Mouse (Mus musculus) liver, adult 2 months (tissue): Measurements from ENCODE around the gene Rars. TPM values are rescaled to one million over a fixed set of nuclear protein-coding genes. Genes with fewer than 3 reads are reported as not detected.
"Not testable (repeated sequence)": the region's sequence is repeated elsewhere in the genome, so short reads cannot be mapped to it uniquely, and the experiment has no call there.

Source experiments
- DNase-seq: peaks from one replicate; pipeline ENCODE4 v3.0.0-alpha.2; 2011; ENCODE audit warnings: low read depth, low spot score; ENCODE audit errors: extremely low read depth
- H3K27ac ChIP-seq: fragments of 200-500 bp; replicated peaks from 2 replicates; pipeline ENCODE4 v1.5.1; 2012; ENCODE audit warnings: low read depth, mild to moderate bottlenecking, control low read depth, inconsistent platforms, low read length; ENCODE audit not compliant: insufficient read depth
- H3K27me3 ChIP-seq: fragments of 200-500 bp; 2 replicates; pipeline ENCODE4 v1.6.1; 2012; ENCODE audit warnings: mild to moderate bottlenecking, moderate library complexity, low read length, inconsistent platforms; ENCODE audit not compliant: control insufficient read depth, insufficient read depth
- H3K36me3 ChIP-seq: fragments of 200-500 bp; 2 replicates; pipeline ENCODE4 v1.6.1; 2012; ENCODE audit warnings: low read length, inconsistent platforms; ENCODE audit not compliant: control insufficient read depth, insufficient read depth
- H3K4me1 ChIP-seq: fragments of 200-500 bp; 2 replicates; pipeline ENCODE4 v1.6.1; 2011; ENCODE audit warnings: low read length; ENCODE audit not compliant: control insufficient read depth, insufficient read depth
- H3K4me3 ChIP-seq: fragments of 200-500 bp; 2 replicates; pipeline ENCODE4 v1.5.1; 2011; ENCODE audit warnings: low read depth, mild to moderate bottlenecking, control low read depth, low read length, moderate library complexity; ENCODE audit not compliant: insufficient read depth
- H3K79me2 ChIP-seq: fragments of 200-500 bp; 2 replicates; pipeline ENCODE4 v1.6.1; 2012; ENCODE audit warnings: inconsistent platforms, mild to moderate bottlenecking, low read length, moderate library complexity; ENCODE audit not compliant: control insufficient read depth, insufficient read depth
- H3K9ac ChIP-seq: fragments of 200-500 bp; 2 replicates; pipeline ENCODE4 v1.6.1; 2012; ENCODE audit warnings: low read depth, mild to moderate bottlenecking, control low read depth, inconsistent platforms, low read length
- CTCF ChIP-seq: fragments of 200-500 bp; IDR thresholded peaks from 2 replicates; pipeline ENCODE4 v1.5.1; 2011; ENCODE audit warnings: low read depth, low read length, control low read depth
- POLR2A ChIP-seq: fragments of 200-500 bp; IDR thresholded peaks from 2 replicates; pipeline ENCODE4 v1.6.1; 2011; ENCODE audit warnings: low read length, control low read depth; ENCODE audit not compliant: insufficient read depth; ENCODE audit errors: extremely low read depth
- WGBS: fragments of 180-500 bp; shearing (Covaris S2); methylation state at CpG from one replicate; pipeline ENCODE4 v1.1.7; 2018; 5-methylcytosine and 5-hydroxymethylcytosine counted together
- polyA plus RNA-seq: library from polyadenylated mRNA; depleted of rRNA; stranded (reverse); fragments of >200 nt; gene quantifications from 2 replicates; pipeline ENCODE4 v1.2.3, GENCODE M21; 2012
- total RNA-seq: library from RNA; depleted of rRNA; stranded (reverse); fragments of >200 nt; gene quantifications from 2 replicates; pipeline ENCODE4 v1.2.3, GENCODE M21; 2014

Gene Rars
- total and polyA plus RNA-seq, 2 experiments, result 9.7 to 29.4 TPM

GRCm38 (mm10) chr11:35798874-35799273 lies 35.4 kb downstream of the Rars start, which contains the start of gene Fbll1:
TSS of gene Fbll1 (minus strand) at chr11:35798884.
- Histone ChIP-seq H3K9ac (no peak within 1 kb of the TSS), H3K36me3 (no peaks in the 10 kb centered on the region), H3K4me3 (no peak within 1 kb of the TSS), H3K4me1 (no peaks in the 10 kb centered on the region), H3K79me2 (no peaks in the 10 kb centered on the region), H3K27me3 (peaks cover 14% of the 10 kb centered on the region), H3K27ac (no peak within 1 kb of the TSS)
- TF ChIP-seq POLR2A, result no peak
- no peak for TF ChIP-seq CTCF
- DNase-seq, result peak; percentile 18
- 17% methylated on average over 11 of the region's 11 CpGs for WGBS

GRCm38 (mm10) chr11:35798495-35798820 lies 35.8 kb downstream of the Rars start:
- H3K27me3 ChIP-seq, result peaks cover 14% of the 10 kb centered on the region
- DNase-seq, result no peak
- no peak overlapping the region for H3K4me3 ChIP-seq

GRCm38 (mm10) chr11:35797751-35798494 lies 36.4 kb downstream of the Rars start:
- Histone ChIP-seq H3K27me3 (peaks cover 14% of the 10 kb centered on the region), H3K36me3 (no peaks in the 10 kb centered on the region), H3K4me3 (no peak overlapping the region), H3K9ac (no peak overlapping the region), H3K4me1 (no peaks in the 10 kb centered on the region), H3K79me2 (no peaks in the 10 kb centered on the region), H3K27ac (no peak overlapping the region)
- DNase-seq, result no peak
- 7% methylated on average over 79 of the region's 86 CpGs for WGBS
- TF ChIP-seq POLR2A (no peak), CTCF (no peak)

More at GRCm38 (mm10) chr11:35798495-35798820, 35.8 kb downstream of the Rars start:
- Histone ChIP-seq H3K9ac (no peak overlapping the region), H3K36me3 (no peaks in the 10 kb centered on the region), H3K79me2 (no peaks in the 10 kb centered on the region), H3K27ac (no peak overlapping the region), H3K4me1 (no peaks in the 10 kb centered on the region)
- no peak for TF ChIP-seq POLR2A
- TF ChIP-seq CTCF, result no peak
- 6% methylated on average over 23 of the region's 23 CpGs for whole genome bisulfite sequencing

- not testable (repeated sequence) for H3K27me3 ChIP-seq, DNase-seq, H3K27ac ChIP-seq, H3K36me3 ChIP-seq, H3K4me1 ChIP-seq, H3K4me3 ChIP-seq, H3K9ac ChIP-seq, H3K79me2 ChIP-seq
- WGBS, result 75% methylated on average over 5 of the region's 5 CpGs
Observed at GRCm38 (mm10) chr11:35792800-35793199, 41.5 kb downstream of the Rars start.

DNA sequence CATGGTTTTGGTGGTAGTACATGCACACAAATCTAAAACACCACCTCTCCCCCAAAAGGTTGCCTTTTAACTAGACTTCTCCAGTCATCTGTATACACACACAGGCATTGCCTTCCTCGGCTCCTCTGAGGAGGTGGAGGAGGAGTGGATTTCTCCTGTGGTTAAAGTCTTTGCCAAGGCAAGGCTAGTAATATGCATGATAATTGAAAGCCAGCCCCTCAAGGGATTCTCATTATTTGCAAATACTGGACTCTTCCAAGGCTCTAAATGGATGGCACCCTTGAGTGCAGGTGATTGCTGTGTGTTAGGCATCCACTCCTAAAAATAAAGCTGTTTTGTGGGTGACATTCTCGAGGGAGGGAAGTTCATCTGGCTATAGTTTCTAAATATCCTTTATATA lies 45.9 kb downstream of the Rars start:
- Histone ChIP-seq H3K9ac (no peak overlapping the region), H3K4me1 (peaks cover 6% of the 10 kb centered on the region), H3K4me3 (no peak overlapping the region), H3K79me2 (no peaks in the 10 kb centered on the region), H3K27ac (no peak overlapping the region), H3K36me3 (peaks cover 32% of the 10 kb centered on the region), H3K27me3 (no peaks in the 10 kb centered on the region)
- no peak for DNase-seq
- no peak for TF ChIP-seq CTCF
- TF ChIP-seq POLR2A, result no peak
- 94% methylated on average over 2 of the region's 2 CpGs for WGBS

DNA sequence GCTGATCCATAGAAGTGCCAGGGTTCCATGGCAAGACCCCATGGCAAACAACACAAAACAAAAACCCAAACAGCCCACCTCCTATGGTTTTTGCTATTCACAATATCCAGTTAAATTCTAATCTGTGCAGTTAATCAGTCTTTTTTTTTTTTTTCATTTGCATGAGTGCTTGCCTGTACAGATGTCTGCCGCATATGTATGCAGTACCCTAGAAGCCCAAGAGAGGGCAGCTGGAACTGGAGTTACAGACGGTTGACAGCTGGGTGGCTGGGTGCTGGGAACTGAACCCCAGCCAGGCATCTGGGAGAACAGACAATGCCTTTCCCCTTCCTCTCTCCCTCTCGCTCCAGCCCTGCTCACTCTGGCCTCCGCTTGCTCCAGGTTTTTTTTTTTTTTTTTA lies 49.8 kb downstream of the Rars start:
- Histone ChIP-seq H3K36me3 (peaks cover 45% of the 10 kb centered on the region), H3K9ac (no peak overlapping the region; the same call in 1 of the 2 replicates), H3K27ac (peak overlapping the region; percentile 52; the same call in 1 of the 2 replicates), H3K79me2 (peaks cover 3% of the 10 kb centered on the region; the same call in 1 of the 2 replicates), H3K4me1 (peaks cover 11% of the 10 kb centered on the region), H3K4me3 (no peak overlapping the region), H3K27me3 (no peaks in the 10 kb centered on the region)
- TF ChIP-seq POLR2A (no peak), CTCF (no peak)
- no peak for DNase-seq
- 96% methylated on average over 4 of the region's 4 CpGs for WGBS
